Mouse (Mus musculus): ENCODE data around the gene Ttpal. TPM values are rescaled to one million over a fixed set of nuclear protein-coding genes. Genes with fewer than 3 reads are reported as not detected.

Gene Ttpal
- polyA plus RNA-seq, 1 experiment from 2014 or later: 22.9 TPM

DNA sequence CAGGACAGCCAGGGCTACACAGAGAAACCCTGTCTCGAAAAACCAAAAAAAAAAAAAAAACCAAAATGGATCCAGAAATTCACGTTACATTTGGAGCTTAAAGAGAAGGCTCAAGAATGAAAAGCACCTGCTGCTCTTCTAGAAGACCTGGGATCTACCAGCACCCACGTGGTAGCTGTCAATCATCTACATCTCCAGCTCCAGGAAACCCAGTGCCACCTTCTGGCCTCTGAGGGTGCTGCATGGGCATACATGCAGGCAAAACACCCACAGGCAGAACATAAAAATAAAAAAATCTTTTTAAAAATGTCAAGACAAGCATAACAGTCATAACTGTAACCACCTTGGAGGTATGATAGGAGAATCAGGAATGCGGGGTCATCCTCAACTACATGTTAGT lies 4.5 kb upstream of the Ttpal start:
- no peaks in the 10 kb centered on the region for H3K36me3 ChIP-seq (ENCODE audit: control insufficient read depth, insufficient read depth, low read length)
- no peak overlapping the region for H3K4me2 ChIP-seq (ENCODE audit: low read depth, low read length)
- H3K4me1 ChIP-seq (ENCODE audit: control insufficient read depth, insufficient read depth, low read length): peaks cover 25% of the 10 kb centered on the region
- 56% methylated on average over 4 of the region's 4 CpGs for whole genome bisulfite sequencing
- no peak overlapping the region for H3K4me3 ChIP-seq (ENCODE audit: low read length)
- no peaks in the 10 kb centered on the region for H3K9me3 ChIP-seq (ENCODE audit: control insufficient read depth, low read length)
- no peak overlapping the region for H3K9ac ChIP-seq (ENCODE audit: low read depth, low read length)
- H3K27ac ChIP-seq (ENCODE audit: low read length): no peak overlapping the region
- no peak for ATAC-seq
- H3K27me3 ChIP-seq (replicated peaks; ENCODE audit: control insufficient read depth, insufficient read depth, low read length): no peaks in the 10 kb centered on the region

DNA sequence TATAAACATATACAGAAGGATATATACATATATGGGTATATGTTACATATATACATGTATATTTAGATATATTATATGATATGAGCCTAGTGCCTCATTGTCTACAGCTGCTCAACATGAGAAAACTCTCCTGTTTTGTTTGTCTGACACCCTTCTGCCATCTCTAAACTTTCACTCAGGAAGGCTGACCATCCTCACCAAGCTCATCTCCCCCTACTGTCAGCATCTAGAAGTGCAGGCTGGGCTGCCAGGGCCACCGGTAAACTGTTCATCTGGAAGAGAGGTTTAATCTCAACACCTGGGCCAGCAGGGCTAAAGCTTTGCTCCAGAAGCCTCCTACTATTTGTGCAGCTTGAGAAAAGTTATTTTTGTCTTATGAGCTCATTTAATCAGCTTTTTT lies 2.9 kb upstream of the Ttpal start:
- no peak for ATAC-seq
- Histone ChIP-seq H3K4me1 (ENCODE audit: control insufficient read depth, insufficient read depth, low read length) (peaks cover 31% of the 10 kb centered on the region), H3K4me3 (ENCODE audit: low read length) (no peak overlapping the region), H3K9ac (ENCODE audit: low read depth, low read length) (no peak overlapping the region), H3K27ac (ENCODE audit: low read length) (no peak overlapping the region), H3K9me3 (ENCODE audit: control insufficient read depth, low read length) (no peaks in the 10 kb centered on the region), H3K4me2 (ENCODE audit: low read depth, low read length) (no peak overlapping the region), H3K27me3 (replicated peaks; ENCODE audit: control insufficient read depth, insufficient read depth, low read length) (no peaks in the 10 kb centered on the region), H3K36me3 (ENCODE audit: control insufficient read depth, insufficient read depth, low read length) (no peaks in the 10 kb centered on the region)
- WGBS: 0% methylated on average over 1 of the region's 1 CpGs

DNA sequence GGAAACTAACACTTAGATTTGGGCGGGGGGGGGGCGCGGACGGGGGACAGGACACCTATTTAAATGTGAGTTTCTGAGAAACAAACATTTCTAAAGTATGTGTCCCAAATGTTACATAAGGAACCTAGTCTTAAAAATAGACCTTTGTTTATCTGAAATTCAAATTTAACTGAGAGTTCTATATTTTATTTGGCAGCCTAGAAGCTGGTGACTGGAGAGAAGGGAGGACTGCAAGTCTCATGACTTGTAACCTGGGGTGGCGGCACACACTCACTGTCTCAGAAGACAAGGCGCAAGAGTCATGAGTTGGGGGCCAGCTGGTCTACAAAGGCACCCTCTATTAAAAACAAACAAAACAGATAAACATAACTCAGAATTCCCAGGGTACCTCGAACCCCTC lies 1.0 kb upstream of the Ttpal start:
- WGBS: 81% methylated on average over 7 of the region's 7 CpGs
- Histone ChIP-seq H3K27ac (ENCODE audit: low read length) (no peak overlapping the region), H3K4me2 (ENCODE audit: low read depth, low read length) (no peak overlapping the region), H3K9ac (ENCODE audit: low read depth, low read length) (no peak overlapping the region), H3K4me1 (ENCODE audit: control insufficient read depth, insufficient read depth, low read length) (peaks cover 18% of the 10 kb centered on the region), H3K9me3 (ENCODE audit: control insufficient read depth, low read length) (no peaks in the 10 kb centered on the region), H3K27me3 (replicated peaks; ENCODE audit: control insufficient read depth, insufficient read depth, low read length) (no peaks in the 10 kb centered on the region), H3K36me3 (ENCODE audit: control insufficient read depth, insufficient read depth, low read length) (no peaks in the 10 kb centered on the region), H3K4me3 (ENCODE audit: low read length) (no peak overlapping the region)
- ATAC-seq: no peak

DNA sequence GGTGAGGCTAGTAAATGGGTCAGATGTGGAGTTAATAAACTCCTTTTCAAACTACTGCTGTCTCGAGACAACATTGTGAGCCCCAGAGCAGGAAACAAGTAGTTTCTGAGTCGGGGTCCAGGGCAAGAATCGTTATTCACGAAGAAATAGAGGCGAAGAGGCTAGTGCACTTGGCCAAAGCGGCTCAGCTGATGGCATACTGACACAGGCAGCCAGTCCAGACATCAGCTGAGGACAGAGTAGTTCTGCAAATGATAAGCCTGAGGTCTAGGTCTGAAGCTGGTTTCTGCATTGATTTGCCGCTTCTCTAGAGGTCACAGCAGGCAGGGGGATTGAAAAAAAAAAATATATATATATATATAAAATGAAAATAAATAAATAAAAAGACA lies 408 bp upstream of the Ttpal start:
- H3K4me2 ChIP-seq (ENCODE audit: low read depth, low read length): peak overlapping the region; percentile 94
- peak overlapping the region; percentile 98 for H3K9ac ChIP-seq (ENCODE audit: low read depth, low read length)
- H3K4me3 ChIP-seq (ENCODE audit: low read length): peak overlapping the region; percentile 95
- WGBS: 73% methylated on average over 7 of the region's 7 CpGs
- 0 out of 2 replicates have a peak overlapping the region, but pooled peaks have one; percentile 91 for H3K27ac ChIP-seq (ENCODE audit: low read length)
- H3K36me3 ChIP-seq (ENCODE audit: control insufficient read depth, insufficient read depth, low read length): no peaks in the 10 kb centered on the region
- no peaks in the 10 kb centered on the region for H3K9me3 ChIP-seq (ENCODE audit: control insufficient read depth, low read length)
- 0 out of 2 replicates have a peak, but pooled peaks have one; percentile 8 for ATAC-seq
- peaks cover 15% of the 10 kb centered on the region for H3K4me1 ChIP-seq (ENCODE audit: control insufficient read depth, insufficient read depth, low read length)
- H3K27me3 ChIP-seq (replicated peaks; ENCODE audit: control insufficient read depth, insufficient read depth, low read length): no peaks in the 10 kb centered on the region

DNA sequence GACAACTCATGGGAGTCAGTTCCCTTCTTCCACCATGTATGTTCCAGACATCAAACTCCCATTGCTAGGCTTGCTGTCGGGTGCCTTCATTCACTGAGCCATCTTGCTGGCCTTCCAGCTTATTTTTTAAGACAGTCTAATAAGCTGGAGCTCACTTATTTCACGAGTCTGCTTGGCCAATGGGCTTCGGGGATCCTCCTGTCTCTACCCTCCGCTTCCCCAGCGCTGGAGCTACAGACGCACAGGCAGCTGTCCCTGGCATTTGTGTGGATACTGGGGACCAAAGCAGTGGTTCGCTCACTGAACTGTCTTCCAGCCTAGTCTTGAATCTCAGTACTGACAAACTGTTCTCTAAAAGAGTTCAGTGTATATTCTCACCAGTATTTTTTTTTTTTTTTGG lies 4.0 kb downstream of the Ttpal start:
- Histone ChIP-seq H3K9me3 (ENCODE audit: control insufficient read depth, low read length) (no peaks in the 10 kb centered on the region), H3K27me3 (replicated peaks; ENCODE audit: control insufficient read depth, insufficient read depth, low read length) (no peaks in the 10 kb centered on the region), H3K4me1 (ENCODE audit: control insufficient read depth, insufficient read depth, low read length) (peaks cover 16% of the 10 kb centered on the region), H3K4me2 (ENCODE audit: low read depth, low read length) (no peak overlapping the region), H3K27ac (ENCODE audit: low read length) (no peak overlapping the region), H3K4me3 (ENCODE audit: low read length) (no peak overlapping the region), H3K9ac (ENCODE audit: low read depth, low read length) (no peak overlapping the region), H3K36me3 (ENCODE audit: control insufficient read depth, insufficient read depth, low read length) (no peaks in the 10 kb centered on the region)
- 89% methylated on average over 7 of the region's 7 CpGs for WGBS
- no peak for ATAC-seq

DNA sequence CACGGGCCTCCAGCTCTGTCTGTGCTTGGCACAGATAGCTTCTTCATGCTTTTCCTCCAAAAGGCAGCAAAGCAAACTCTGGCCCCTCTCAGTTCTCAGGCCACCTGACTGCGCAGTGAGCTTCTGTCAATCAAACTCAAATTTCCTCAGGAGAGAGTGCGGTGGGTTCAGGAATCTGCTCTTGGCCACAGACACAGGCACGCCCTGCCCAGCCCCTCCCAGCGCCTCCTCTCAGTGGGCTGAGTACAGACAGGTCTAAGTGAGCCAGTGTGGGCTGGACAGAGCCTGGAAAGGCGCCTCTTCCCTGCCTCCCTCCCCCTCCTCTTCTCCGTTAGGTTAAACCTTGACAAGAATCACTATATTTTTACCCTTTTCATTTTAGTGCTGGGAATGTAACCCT lies 5.9 kb downstream of the Ttpal start:
- 75% methylated on average over 7 of the region's 7 CpGs for WGBS
- peak; percentile 52; the same call in 1 of the 2 replicates for ATAC-seq
- H3K4me2 ChIP-seq (ENCODE audit: low read depth, low read length): no peak overlapping the region
- peaks cover 7% of the 10 kb centered on the region for H3K4me1 ChIP-seq (ENCODE audit: control insufficient read depth, insufficient read depth, low read length)
- H3K4me3 ChIP-seq (ENCODE audit: low read length): no peak overlapping the region
- H3K27ac ChIP-seq (ENCODE audit: low read length): no peak overlapping the region
- no peaks in the 10 kb centered on the region for H3K27me3 ChIP-seq (replicated peaks; ENCODE audit: control insufficient read depth, insufficient read depth, low read length)
- no peaks in the 10 kb centered on the region for H3K9me3 ChIP-seq (ENCODE audit: control insufficient read depth, low read length)
- H3K9ac ChIP-seq (ENCODE audit: low read depth, low read length): no peak overlapping the region
- peaks cover 9% of the 10 kb centered on the region for H3K36me3 ChIP-seq (ENCODE audit: control insufficient read depth, insufficient read depth, low read length)

DNA sequence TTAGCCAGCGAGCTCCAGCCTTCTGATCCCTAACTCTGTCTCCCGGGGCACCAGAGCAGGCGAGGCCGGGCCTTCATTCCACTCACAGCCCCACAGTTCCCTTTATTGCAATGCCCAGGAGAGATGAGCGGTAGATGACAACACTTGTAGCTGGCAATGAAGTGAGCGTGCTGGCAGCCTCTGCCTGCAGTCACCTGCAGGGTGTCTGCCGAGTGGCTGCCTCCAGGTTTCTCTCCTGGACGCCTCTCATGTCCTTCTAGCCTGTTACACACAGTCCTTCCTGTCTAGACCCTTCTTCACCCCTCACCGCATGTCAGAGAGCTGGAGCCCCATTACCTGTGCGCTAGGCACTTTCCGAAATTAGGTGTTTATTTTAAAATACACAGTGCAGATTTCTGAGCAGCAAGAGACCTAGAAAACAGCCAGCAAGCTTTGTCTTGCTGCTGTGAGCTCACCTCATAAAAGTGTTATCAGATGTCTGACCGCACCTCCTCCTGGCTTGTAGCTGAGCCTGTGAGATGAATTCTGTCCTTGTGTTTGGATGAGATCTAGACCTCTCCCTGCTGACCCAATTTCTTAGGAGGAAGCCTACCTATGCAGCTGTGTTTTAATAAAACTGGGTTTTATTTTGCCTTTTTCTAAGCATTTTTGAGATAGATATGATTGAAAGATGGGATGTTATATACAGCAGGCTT lies 7.3 kb downstream of the Ttpal start:
- H3K4me2 ChIP-seq (ENCODE audit: low read depth, low read length): no peak overlapping the region
- no peaks in the 10 kb centered on the region for H3K27me3 ChIP-seq (replicated peaks; ENCODE audit: control insufficient read depth, insufficient read depth, low read length)
- peaks cover 17% of the 10 kb centered on the region for H3K36me3 ChIP-seq (ENCODE audit: control insufficient read depth, insufficient read depth, low read length)
- no peak overlapping the region for H3K27ac ChIP-seq (ENCODE audit: low read length)
- H3K4me3 ChIP-seq (ENCODE audit: low read length): no peak overlapping the region
- no peak overlapping the region for H3K9ac ChIP-seq (ENCODE audit: low read depth, low read length)
- H3K4me1 ChIP-seq (ENCODE audit: control insufficient read depth, insufficient read depth, low read length): peaks cover 3% of the 10 kb centered on the region
- H3K9me3 ChIP-seq (ENCODE audit: control insufficient read depth, low read length): no peaks in the 10 kb centered on the region
- ATAC-seq: no peak
- 62% methylated on average over 12 of the region's 12 CpGs for WGBS

DNA sequence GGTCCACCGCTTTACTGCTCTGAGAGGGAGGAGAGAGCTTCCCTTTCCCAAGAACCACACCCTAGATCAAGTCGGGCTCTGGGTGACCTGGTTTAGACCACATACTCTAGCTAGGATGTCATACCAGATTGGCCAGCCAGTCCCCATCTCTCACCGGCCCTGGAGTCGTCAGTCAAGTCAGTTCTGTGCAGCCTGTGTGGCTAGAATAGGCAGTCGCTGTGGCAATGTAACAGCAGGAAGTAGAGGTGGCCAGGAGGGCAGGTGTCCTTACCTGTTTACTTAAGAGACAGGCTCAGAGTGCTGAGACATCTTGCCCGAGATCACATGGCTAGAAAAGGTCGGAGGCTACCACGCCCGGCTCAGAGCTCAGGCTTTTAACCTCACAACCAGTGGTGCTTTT lies 9.1 kb downstream of the Ttpal start:
- 57% methylated on average over 9 of the region's 9 CpGs for WGBS
- Histone ChIP-seq H3K36me3 (ENCODE audit: control insufficient read depth, insufficient read depth, low read length) (peaks cover 21% of the 10 kb centered on the region), H3K4me2 (ENCODE audit: low read depth, low read length) (no peak overlapping the region), H3K27ac (ENCODE audit: low read length) (no peak overlapping the region), H3K4me1 (ENCODE audit: control insufficient read depth, insufficient read depth, low read length) (peaks cover 3% of the 10 kb centered on the region), H3K27me3 (replicated peaks; ENCODE audit: control insufficient read depth, insufficient read depth, low read length) (no peaks in the 10 kb centered on the region), H3K9me3 (ENCODE audit: control insufficient read depth, low read length) (no peaks in the 10 kb centered on the region), H3K9ac (ENCODE audit: low read depth, low read length) (no peak overlapping the region), H3K4me3 (ENCODE audit: low read length) (no peak overlapping the region)
- peak; percentile 69 for ATAC-seq

DNA sequence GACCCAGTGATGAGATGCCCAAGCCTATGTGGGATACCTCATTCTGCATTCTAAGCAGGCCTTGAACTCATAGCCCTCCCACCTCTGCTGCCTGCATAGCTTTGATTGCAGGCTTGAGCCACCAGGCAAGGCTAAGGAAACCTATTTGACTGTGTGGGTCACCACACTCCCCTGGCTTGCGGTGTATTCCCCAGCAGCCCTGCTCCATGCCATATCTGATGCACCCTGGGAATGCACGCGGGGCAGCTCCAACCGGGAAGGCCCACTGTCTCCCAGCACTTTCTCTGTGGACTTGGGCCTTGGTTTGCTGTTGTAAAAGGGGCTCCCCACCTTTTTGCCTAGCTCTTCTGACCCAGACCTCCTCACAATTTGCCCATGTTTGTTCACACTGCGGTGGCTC lies 11.1 kb downstream of the Ttpal start:
- Histone ChIP-seq H3K27me3 (replicated peaks; ENCODE audit: control insufficient read depth, insufficient read depth, low read length) (no peaks in the 10 kb centered on the region), H3K9me3 (ENCODE audit: control insufficient read depth, low read length) (no peaks in the 10 kb centered on the region), H3K4me3 (ENCODE audit: low read length) (no peak overlapping the region), H3K4me1 (ENCODE audit: control insufficient read depth, insufficient read depth, low read length) (peaks cover 4% of the 10 kb centered on the region), H3K9ac (ENCODE audit: low read depth, low read length) (no peak overlapping the region), H3K27ac (ENCODE audit: low read length) (no peak overlapping the region), H3K4me2 (ENCODE audit: low read depth, low read length) (no peak overlapping the region), H3K36me3 (ENCODE audit: control insufficient read depth, insufficient read depth, low read length) (peaks cover 21% of the 10 kb centered on the region)
- WGBS: 92% methylated on average over 5 of the region's 5 CpGs
- no peak for ATAC-seq

DNA sequence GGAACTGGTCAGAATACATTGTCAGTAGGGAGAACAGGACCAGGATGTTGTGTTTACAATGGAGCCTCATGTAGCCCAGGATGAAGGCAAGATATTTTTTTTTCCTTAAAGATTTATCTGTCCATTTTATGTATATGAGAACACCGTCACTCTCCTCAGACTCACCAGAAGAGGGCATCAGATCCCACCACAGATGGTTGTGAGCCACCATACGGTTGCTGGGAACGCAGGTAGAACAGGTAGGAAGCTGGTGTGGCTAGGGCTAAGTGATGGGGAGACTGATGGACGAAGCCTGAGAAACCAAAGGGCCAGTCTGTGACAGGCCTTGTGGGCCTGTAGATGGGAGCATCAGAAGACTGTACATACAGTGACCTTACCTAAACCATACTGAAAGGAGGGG lies 11.9 kb downstream of the Ttpal start:
- H3K9ac ChIP-seq (ENCODE audit: low read depth, low read length): no peak overlapping the region
- no peaks in the 10 kb centered on the region for H3K9me3 ChIP-seq (ENCODE audit: control insufficient read depth, low read length)
- H3K36me3 ChIP-seq (ENCODE audit: control insufficient read depth, insufficient read depth, low read length): peaks cover 21% of the 10 kb centered on the region
- WGBS: 95% methylated on average over 4 of the region's 4 CpGs
- peaks cover 4% of the 10 kb centered on the region for H3K4me1 ChIP-seq (ENCODE audit: control insufficient read depth, insufficient read depth, low read length)
- H3K27ac ChIP-seq (ENCODE audit: low read length): no peak overlapping the region
- no peaks in the 10 kb centered on the region for H3K27me3 ChIP-seq (replicated peaks; ENCODE audit: control insufficient read depth, insufficient read depth, low read length)
- no peak overlapping the region for H3K4me3 ChIP-seq (ENCODE audit: low read length)
- ATAC-seq: no peak
- no peak overlapping the region for H3K4me2 ChIP-seq (ENCODE audit: low read depth, low read length)
